Mouse (Mus musculus) heart, postnatal 0 days (tissue): ENCODE measurements around the gene Plaur. TPM values are rescaled to one million over a fixed set of nuclear protein-coding genes. Genes with fewer than 3 reads are reported as not detected.

Experiments
- ATAC-seq: fragments of 200-750 bp; cut with Nextera tagmentation; 2 replicates; pipeline ENCODE4 v1.8.0; 2017; ENCODE audit warnings: low read depth, moderate number of reproducible peaks, moderate library complexity; ENCODE audit not compliant: insufficient read depth
- DNase-seq: peaks from one replicate; pipeline ENCODE4 v3.0.0-alpha.2; 2016; ENCODE audit warnings: low spot score
- H3K27ac ChIP-seq: fragments of 300-500 bp; sonication (generic); 2 replicates; pipeline ENCODE4 v1.5.1; 2014; ENCODE audit warnings: low read depth, mild to moderate bottlenecking
- H3K27me3 ChIP-seq: fragments of 300-500 bp; sonication (generic); 2 replicates; pipeline ENCODE4 v1.6.1; 2014; ENCODE audit warnings: low read length, mixed read lengths; ENCODE audit not compliant: control insufficient read depth, insufficient read depth
- H3K36me3 ChIP-seq: fragments of 300-500 bp; sonication (generic); replicated peaks from 2 replicates; pipeline ENCODE4 v1.6.1; 2014; ENCODE audit warnings: low read length, mixed read lengths; ENCODE audit not compliant: control insufficient read depth, insufficient read depth
- H3K4me1 ChIP-seq: fragments of 300-500 bp; sonication (generic); 2 replicates; pipeline ENCODE4 v1.6.1; 2014; ENCODE audit warnings: antibody characterized with exemption; ENCODE audit not compliant: control insufficient read depth, insufficient read depth
- H3K4me2 ChIP-seq: fragments of 300-500 bp; sonication (generic); 2 replicates; pipeline ENCODE4 v1.6.1; 2014; ENCODE audit warnings: low read depth, mild to moderate bottlenecking, low read length, moderate library complexity
- H3K4me3 ChIP-seq: fragments of 300-500 bp; sonication (generic); 2 replicates; pipeline ENCODE4 v1.5.1; 2014; ENCODE audit warnings: low read depth, low read length
- H3K9ac ChIP-seq: fragments of 300-500 bp; sonication (generic); replicated peaks from 2 replicates; pipeline ENCODE4 v1.6.1; 2014; ENCODE audit warnings: low read depth, low read length, mixed read lengths
- H3K9me3 ChIP-seq: fragments of 300-500 bp; sonication (generic); replicated peaks from 2 replicates; pipeline ENCODE4 v1.6.1; 2016; ENCODE audit warnings: low read length; ENCODE audit not compliant: control insufficient read depth
- CTCF ChIP-seq: IDR thresholded peaks from 2 replicates; pipeline ENCODE4 v1.5.1; 2016; ENCODE audit warnings: antibody characterized with exemption, control low read depth, low read depth
- EP300 ChIP-seq: IDR thresholded peaks from 2 replicates; pipeline ENCODE4 v1.6.1; 2016; ENCODE audit warnings: antibody characterized with exemption, low read depth
- WGBS: fragments of 180-500 bp; shearing (Covaris S2); extraction: QIAGEN DNeasy Blood & Tissue Kit; methylation state at CpG from one replicate; pipeline ENCODE4 v1.1.7; 2014; 5-methylcytosine and 5-hydroxymethylcytosine counted together
- polyA plus RNA-seq: library from polyadenylated mRNA; unstranded; fragments of >200 nt; fragmentation: Nextera tagmentation; extraction: Ambion mirVana; gene quantifications from 2 replicates; pipeline ENCODE4 v1.2.1, GENCODE M21; 2015
- total RNA-seq: library from RNA; depleted of rRNA; stranded (reverse); fragments of >200 nt; gene quantifications from 2 replicates; pipeline ENCODE4 v1.2.3, GENCODE M21; 2014; ENCODE audit warnings: low replicate concordance

Plaur gene
- total and polyA plus RNA-seq, 2 experiments from 2014 or later: 6.5 to 13.1 TPM

DNA sequence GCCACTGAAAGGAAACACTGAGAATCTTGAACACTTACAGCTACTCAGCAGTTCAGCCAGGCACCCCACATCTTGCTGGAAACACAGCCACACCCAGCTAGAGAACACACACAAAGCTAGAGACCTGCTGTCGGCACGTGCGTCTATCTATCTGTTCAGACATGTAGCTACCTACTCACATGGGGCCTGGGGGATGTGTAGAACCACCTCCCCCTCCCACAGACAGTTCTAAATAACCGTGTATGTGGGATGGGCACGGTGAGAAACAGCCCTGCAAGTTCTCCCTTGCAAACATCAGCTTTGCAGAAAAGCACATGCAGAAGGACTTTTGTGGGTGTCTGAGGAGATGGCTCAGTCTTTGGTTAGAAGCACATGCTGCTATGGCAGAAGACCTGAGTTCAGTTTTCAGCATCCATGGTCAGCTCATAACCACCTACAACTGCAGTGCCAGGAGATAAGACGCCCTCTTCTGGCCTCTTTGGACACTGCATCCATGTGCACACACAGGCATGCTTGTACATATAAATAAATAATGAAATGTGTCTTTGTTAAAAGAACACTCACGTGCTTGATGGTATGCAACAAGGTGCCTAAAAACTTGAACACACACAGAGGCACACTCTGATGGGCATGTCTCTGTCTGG, 15.5 kb upstream of the Plaur start:
- DNase-seq (no peak), ATAC-seq (no peak)
- no peaks in the 10 kb centered on the region for H3K9me3 ChIP-seq
- H3K9ac ChIP-seq: no peak overlapping the region
- H3K27ac ChIP-seq: no peak overlapping the region
- no peak overlapping the region for H3K4me3 ChIP-seq
- 65% methylated on average over 7 of the region's 7 CpGs for WGBS
- no peak overlapping the region for H3K4me2 ChIP-seq
- H3K4me1 ChIP-seq: no peaks in the 10 kb centered on the region
- H3K36me3 ChIP-seq: no peaks in the 10 kb centered on the region
- H3K27me3 ChIP-seq: no peaks in the 10 kb centered on the region
- TF ChIP-seq CTCF (no peak), EP300 (no peak)

DNA sequence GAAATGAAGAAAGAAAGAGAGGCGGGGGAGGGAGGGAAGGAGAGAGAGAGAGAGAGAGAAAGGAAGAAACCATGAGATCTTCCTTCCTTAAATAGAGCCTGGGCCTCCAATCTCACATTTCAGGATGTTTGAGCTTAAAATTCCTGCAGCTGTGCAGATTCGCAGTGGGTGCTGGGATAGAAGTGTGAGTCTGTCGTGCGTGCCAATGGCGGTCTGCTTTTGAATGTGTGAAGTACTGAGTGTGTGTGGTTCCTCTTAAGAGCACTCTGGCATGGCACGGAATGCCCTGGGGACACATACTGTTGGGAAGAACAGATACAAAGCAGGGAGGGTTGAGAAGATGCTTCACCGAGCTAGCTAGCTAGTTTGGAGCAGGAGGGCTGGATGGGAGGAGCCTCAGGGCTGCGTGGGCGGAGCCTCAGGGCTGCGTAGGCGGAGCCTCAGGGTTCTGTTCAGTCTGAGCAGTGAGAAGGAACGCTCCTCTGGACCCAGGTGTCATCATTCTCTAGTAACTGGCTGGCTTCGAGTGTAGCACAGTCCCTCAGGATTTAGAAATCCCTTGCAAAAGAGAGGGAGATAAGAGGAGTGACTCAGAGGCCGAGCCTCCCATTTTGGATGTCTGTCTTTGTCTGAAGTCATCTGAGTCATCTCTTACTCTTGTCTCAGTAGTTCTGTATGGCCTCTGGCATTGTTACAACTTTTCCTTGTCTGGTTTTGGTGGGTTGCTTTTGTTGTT, 13.3 kb upstream of the Plaur start:
- no peak for TF ChIP-seq CTCF
- no peak for TF ChIP-seq EP300
- Histone ChIP-seq H3K4me1 (no peaks in the 10 kb centered on the region), H3K4me3 (no peak overlapping the region), H3K27ac (no peak overlapping the region), H3K27me3 (no peaks in the 10 kb centered on the region), H3K9ac (no peak overlapping the region), H3K36me3 (no peaks in the 10 kb centered on the region), H3K4me2 (no peak overlapping the region), H3K9me3 (no peaks in the 10 kb centered on the region)
- DNase-seq (peak; percentile 26), ATAC-seq (0 out of 2 replicates have a peak, but pooled peaks have one; percentile 18)
- 44% methylated on average over 14 of the region's 14 CpGs for WGBS

- Histone ChIP-seq H3K4me1 (no peaks in the 10 kb centered on the region), H3K4me3 (no peak overlapping the region), H3K27ac (no peak overlapping the region), H3K9ac (no peak overlapping the region), H3K9me3 (no peaks in the 10 kb centered on the region), H3K27me3 (no peaks in the 10 kb centered on the region), H3K36me3 (no peaks in the 10 kb centered on the region), H3K4me2 (no peak overlapping the region)
- TF ChIP-seq CTCF (no peak), EP300 (no peak)
- WGBS: 40% methylated on average over 9 of the region's 9 CpGs
- DNase-seq (no peak), ATAC-seq (peak; percentile 39; the same call in 1 of the 2 replicates)
Measured at GRCm38 (mm10) chr7:24450585-24451017, 11.7 kb upstream of the Plaur start.

DNA sequence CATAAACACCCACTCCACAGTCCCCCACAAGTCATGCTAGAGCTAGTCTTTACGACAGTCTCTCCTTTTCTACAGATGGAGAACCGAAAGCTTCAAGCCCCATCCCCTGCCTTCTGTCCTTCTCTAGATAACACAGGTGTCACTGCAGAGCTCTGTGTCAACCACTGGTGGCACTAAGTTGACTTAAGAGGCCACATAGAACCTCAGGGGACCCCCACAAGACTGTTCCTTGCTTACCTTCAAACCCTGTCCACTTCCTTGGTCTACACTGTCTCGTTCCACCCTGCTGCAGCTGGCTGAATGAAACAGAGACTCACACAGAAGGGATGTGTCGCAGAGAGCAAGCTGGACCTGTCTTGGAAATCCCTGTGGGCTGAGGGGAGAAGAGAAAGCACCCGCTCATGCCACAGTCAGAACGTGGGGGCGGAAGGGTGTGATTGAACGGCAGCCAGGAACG, 10.4 kb upstream of the Plaur start, which contains the start of gene Irgc1:
TSS of gene Irgc1 (minus strand) at position 443 of the 457 bp plus-strand sequence.
- WGBS: 56% methylated on average over 9 of the region's 9 CpGs
- no peak for ATAC-seq
- no peak within 1 kb of the TSS for H3K27ac ChIP-seq
- H3K4me3 ChIP-seq: no peak within 1 kb of the TSS
- H3K9ac ChIP-seq: no peak within 1 kb of the TSS
- no peaks in the 10 kb centered on the region for H3K4me1 ChIP-seq
- no peaks in the 10 kb centered on the region for H3K9me3 ChIP-seq
- no peaks in the 10 kb centered on the region for H3K27me3 ChIP-seq
- H3K4me2 ChIP-seq: no peak within 1 kb of the TSS
- TF ChIP-seq CTCF: no peak
- no peak for DNase-seq
- H3K36me3 ChIP-seq: no peaks in the 10 kb centered on the region

GRCm38 (mm10) chr7:24454199-24454598, 8.1 kb upstream of the Plaur start:
- ATAC-seq (no peak), DNase-seq (no peak)
- no peaks in the 10 kb centered on the region for H3K4me1 ChIP-seq
- H3K36me3 ChIP-seq: no peaks in the 10 kb centered on the region
- no peaks in the 10 kb centered on the region for H3K27me3 ChIP-seq
- TF ChIP-seq EP300: no peak
- no peak for TF ChIP-seq CTCF
- 60% methylated on average over 2 of the region's 2 CpGs for WGBS
- no peak overlapping the region for H3K27ac ChIP-seq
- H3K9me3 ChIP-seq: no peaks in the 10 kb centered on the region
- no peak overlapping the region for H3K9ac ChIP-seq
- H3K4me2 ChIP-seq: no peak overlapping the region
- H3K4me3 ChIP-seq: no peak overlapping the region
